Mouse (Mus musculus): Measurements from ENCODE around the gene Irx4.
A peak's percentile ranks its signal among the peaks of the same experiment; 100 is the strongest.

Irx4 gene

GRCm38 (mm10) chr13:73270451-73271081 is 10.3 kb downstream of the Irx4 start:
- no peak for DNase-seq

- no peak for DNase-seq
Measured at GRCm38 (mm10) chr13:73271336-73272242, 11.3 kb downstream of the Irx4 start.

GRCm38 (mm10) chr13:73272794-73273282 is 12.6 kb downstream of the Irx4 start:
- DNase-seq = no peak

- DNase-seq = no peak
Measured at GRCm38 (mm10) chr13:73273536-73273935, 13.3 kb downstream of the Irx4 start.

GRCm38 (mm10) chr13:73277361-73277760 is 17.1 kb downstream of the Irx4 start:
- no peak for DNase-seq

GRCm38 (mm10) chr13:73277797-73278196 is 17.5 kb downstream of the Irx4 start:
- no peak for DNase-seq

GRCm38 (mm10) chr13:73279196-73279595 is 18.9 kb downstream of the Irx4 start:
- no peak for DNase-seq

- DNase-seq = no peak
Measured at GRCm38 (mm10) chr13:73282407-73282806, 22.1 kb downstream of the Irx4 start.

GRCm38 (mm10) chr13:73283534-73283933 is 23.3 kb downstream of the Irx4 start:
- DNase-seq = no peak

GRCm38 (mm10) chr13:73290206-73290605 is 29.9 kb downstream of the Irx4 start:
- DNase-seq = no peak

GRCm38 (mm10) chr13:73291102-73291501 is 30.8 kb downstream of the Irx4 start:
- no peak for DNase-seq

GRCm38 (mm10) chr13:73298717-73299116 is 38.4 kb downstream of the Irx4 start:
- no peak for DNase-seq

- no peak for DNase-seq
Measured at GRCm38 (mm10) chr13:73299322-73299721, 39.0 kb downstream of the Irx4 start.

GRCm38 (mm10) chr13:73304729-73305128 is 44.5 kb downstream of the Irx4 start:
- DNase-seq = no peak

- no peak for DNase-seq
Measured at GRCm38 (mm10) chr13:73305398-73306084, 45.3 kb downstream of the Irx4 start.

- no peak for DNase-seq
Measured at GRCm38 (mm10) chr13:73306085-73306410, 45.8 kb downstream of the Irx4 start.

- DNase-seq = no peak
Measured at GRCm38 (mm10) chr13:73306430-73306829, 46.2 kb downstream of the Irx4 start.

GRCm38 (mm10) chr13:73310183-73310929 is 50.1 kb downstream of the Irx4 start:
- peak; percentile 24 for DNase-seq
